Mouse (Mus musculus) neural tube, embryonic 15.5 days (tissue): ENCODE measurements around the gene Fosb. TPM values are rescaled to one million over a fixed set of nuclear protein-coding genes. Genes with fewer than 3 reads are reported as not detected.

Source experiments
- ATAC-seq: fragments of 200-750 bp; cut with Nextera tagmentation; 2 replicates; pipeline ENCODE4 v1.8.0; 2017; ENCODE audit warnings: mild to moderate bottlenecking, moderate TSS enrichment, moderate library complexity; ENCODE audit not compliant: low FRiP score
- H3K27ac ChIP-seq: fragments of 300-500 bp; sonication (generic); replicated peaks from 2 replicates; pipeline ENCODE4 v1.5.1; 2015; ENCODE audit warnings: mild to moderate bottlenecking, inconsistent platforms
- H3K27me3 ChIP-seq: fragments of 300-500 bp; sonication (generic); replicated peaks from 2 replicates; pipeline ENCODE4 v1.6.1; 2015; ENCODE audit warnings: inconsistent platforms
- H3K36me3 ChIP-seq: fragments of 300-500 bp; sonication (generic); 2 replicates; pipeline ENCODE4 v1.6.1; 2015; ENCODE audit warnings: inconsistent platforms
- H3K4me1 ChIP-seq: fragments of 300-500 bp; sonication (generic); 2 replicates; pipeline ENCODE4 v1.6.1; 2015; ENCODE audit warnings: inconsistent platforms
- H3K4me2 ChIP-seq: fragments of 300-500 bp; sonication (generic); 2 replicates; pipeline ENCODE4 v1.6.1; 2015; ENCODE audit warnings: inconsistent platforms, mild to moderate bottlenecking, moderate library complexity
- H3K4me3 ChIP-seq: fragments of 300-500 bp; sonication (generic); replicated peaks from 2 replicates; pipeline ENCODE4 v1.5.1; 2015; ENCODE audit warnings: mild to moderate bottlenecking, inconsistent platforms
- H3K9ac ChIP-seq: fragments of 300-500 bp; sonication (generic); replicated peaks from 2 replicates; pipeline ENCODE4 v1.6.1; 2015; ENCODE audit warnings: mild to moderate bottlenecking, inconsistent platforms
- H3K9me3 ChIP-seq: fragments of 300-500 bp; sonication (generic); replicated peaks from 2 replicates; pipeline ENCODE4 v1.6.1; 2016; ENCODE audit warnings: inconsistent platforms
- WGBS: fragments of 180-500 bp; shearing (Covaris S2); methylation state at CpG from one replicate; pipeline ENCODE4 v1.1.7; 2015; ENCODE audit warnings: mixed read lengths; 5-methylcytosine and 5-hydroxymethylcytosine counted together
- polyA plus RNA-seq: library from polyadenylated mRNA; unstranded; fragments of >200 nt; fragmentation: Nextera tagmentation; extraction: Ambion mirVana; gene quantifications from 2 replicates; pipeline ENCODE4 v1.2.1, GENCODE M21; 2015

Gene Fosb
- polyA plus RNA-seq, result 0.09 and 0.18 TPM in 2 replicates

GRCm38 (mm10) chr7:19309884-19310641 lies at the start of gene Fosb:
TSS of gene Fosb (minus strand) at chr7:19310051.
- peaks cover 28% of the 10 kb centered on the region for H3K4me1 ChIP-seq
- H3K27me3 ChIP-seq, result peaks cover 48% of the 10 kb centered on the region
- WGBS, result under 1% methylated on average over 49 of the region's 49 CpGs

GRCm38 (mm10) chr7:19359299-19359891 lies 49.5 kb upstream of the Fosb start, which contains the start of the genes Cd3eap and Ppp1r13l:
TSS of gene Cd3eap (minus strand) at chr7:19359483.
TSS of gene Ppp1r13l (plus strand) at chr7:19359749.
- peaks cover 21% of the 10 kb centered on the region for H3K36me3 ChIP-seq
- H3K9me3 ChIP-seq, result no peaks in the 10 kb centered on the region
- H3K9ac ChIP-seq, result peak within 1 kb of the TSS; percentile 62
- peak within 1 kb of the TSS; percentile 96 for H3K4me2 ChIP-seq
- peak within 1 kb of the TSS; percentile 63 for H3K27ac ChIP-seq
- under 1% methylated on average over 31 of the region's 31 CpGs for WGBS
- H3K27me3 ChIP-seq, result peaks cover 20% of the 10 kb centered on the region
- ATAC-seq, result peak; percentile 88
- H3K4me1 ChIP-seq, result peaks cover 38% of the 10 kb centered on the region
- peak within 1 kb of the TSS; percentile 65 for H3K4me3 ChIP-seq

More at GRCm38 (mm10) chr7:19309884-19310641, at the start of gene Fosb:
- 0 out of 2 replicates have a peak within 1 kb of the TSS, but pooled peaks have one; percentile 48 for H3K27ac ChIP-seq
- ATAC-seq, result peak; percentile 86
- no peaks in the 10 kb centered on the region for H3K9me3 ChIP-seq
- H3K9ac ChIP-seq, result peak within 1 kb of the TSS; percentile 62
- peak within 1 kb of the TSS; percentile 95 for H3K4me2 ChIP-seq
- H3K36me3 ChIP-seq, result no peaks in the 10 kb centered on the region
- peak within 1 kb of the TSS; percentile 48 for H3K4me3 ChIP-seq

- Histone ChIP-seq H3K36me3 (peaks cover 25% of the 10 kb centered on the region), H3K27ac (no peak overlapping the region)
- WGBS, result 24% methylated on average over 13 of the region's 13 CpGs
Measured at GRCm38 (mm10) chr7:19358634-19359033, 48.8 kb upstream of the Fosb start.

GRCm38 (mm10) chr7:19357381-19358375 lies 47.8 kb upstream of the Fosb start:
- peak overlapping the region; percentile 96 for H3K4me2 ChIP-seq

More at GRCm38 (mm10) chr7:19358634-19359033, 48.8 kb upstream of the Fosb start:
- H3K4me2 ChIP-seq, result peak overlapping the region; percentile 96
- H3K9ac ChIP-seq, result peak overlapping the region; percentile 62
- H3K4me1 ChIP-seq, result peaks cover 38% of the 10 kb centered on the region
- peaks cover 16% of the 10 kb centered on the region for H3K27me3 ChIP-seq
- peak overlapping the region; percentile 65 for H3K4me3 ChIP-seq
- ATAC-seq, result no peak
- no peaks in the 10 kb centered on the region for H3K9me3 ChIP-seq

GRCm38 (mm10) chr7:19356311-19356710 lies 46.5 kb upstream of the Fosb start:
- ATAC-seq, result no peak
- H3K36me3 ChIP-seq, result peaks cover 48% of the 10 kb centered on the region
- 71% methylated on average over 10 of the region's 10 CpGs for WGBS

More at GRCm38 (mm10) chr7:19357381-19358375, 47.8 kb upstream of the Fosb start:
- Histone ChIP-seq H3K4me1 (peaks cover 38% of the 10 kb centered on the region), H3K4me3 (peak overlapping the region; percentile 65), H3K36me3 (peaks cover 34% of the 10 kb centered on the region), H3K27ac (no peak overlapping the region), H3K9me3 (no peaks in the 10 kb centered on the region), H3K9ac (peak overlapping the region; percentile 62), H3K27me3 (peaks cover 11% of the 10 kb centered on the region)
- WGBS, result 94% methylated on average over 25 of the region's 25 CpGs
- ATAC-seq, result no peak

GRCm38 (mm10) chr7:19354991-19355390 lies 45.1 kb upstream of the Fosb start:
- Histone ChIP-seq H3K4me3 (no peak overlapping the region), H3K27me3 (no peaks in the 10 kb centered on the region), H3K27ac (no peak overlapping the region), H3K4me2 (no peak overlapping the region), H3K36me3 (peaks cover 58% of the 10 kb centered on the region), H3K4me1 (peaks cover 14% of the 10 kb centered on the region), H3K9me3 (no peaks in the 10 kb centered on the region), H3K9ac (no peak overlapping the region)
- ATAC-seq, result no peak
- 93% methylated on average over 5 of the region's 5 CpGs for WGBS

More at GRCm38 (mm10) chr7:19356311-19356710, 46.5 kb upstream of the Fosb start:
- no peak overlapping the region for H3K4me3 ChIP-seq
- peaks cover 27% of the 10 kb centered on the region for H3K4me1 ChIP-seq
- H3K27me3 ChIP-seq, result no peaks in the 10 kb centered on the region; the same call in 1 of the 2 replicates
- no peak overlapping the region for H3K4me2 ChIP-seq
- no peak overlapping the region for H3K27ac ChIP-seq
- H3K9ac ChIP-seq, result no peak overlapping the region
- H3K9me3 ChIP-seq, result no peaks in the 10 kb centered on the region

GRCm38 (mm10) chr7:19350221-19350620 lies 40.4 kb upstream of the Fosb start:
- 92% methylated on average over 8 of the region's 8 CpGs for WGBS
- Histone ChIP-seq H3K27ac (no peak overlapping the region), H3K36me3 (peaks cover 66% of the 10 kb centered on the region), H3K9me3 (no peaks in the 10 kb centered on the region), H3K4me2 (no peak overlapping the region), H3K4me1 (peaks cover 13% of the 10 kb centered on the region), H3K27me3 (no peaks in the 10 kb centered on the region), H3K4me3 (no peak overlapping the region), H3K9ac (no peak overlapping the region)
- ATAC-seq, result no peak

- H3K4me1 ChIP-seq, result peaks cover 18% of the 10 kb centered on the region
- ATAC-seq, result no peak
- no peaks in the 10 kb centered on the region for H3K9me3 ChIP-seq
- H3K27me3 ChIP-seq, result no peaks in the 10 kb centered on the region
- WGBS, result 94% methylated on average over 13 of the region's 13 CpGs
- H3K36me3 ChIP-seq, result peaks cover 58% of the 10 kb centered on the region
- no peak overlapping the region for H3K9ac ChIP-seq
- no peak overlapping the region for H3K4me3 ChIP-seq
- H3K4me2 ChIP-seq, result no peak overlapping the region
- H3K27ac ChIP-seq, result no peak overlapping the region
Measured at GRCm38 (mm10) chr7:19349188-19349915, 39.5 kb upstream of the Fosb start.

GRCm38 (mm10) chr7:19344938-19345471 lies 35.2 kb upstream of the Fosb start:
- Histone ChIP-seq H3K4me2 (peak overlapping the region; percentile 83), H3K27ac (peak overlapping the region; percentile 91), H3K27me3 (peaks cover 15% of the 10 kb centered on the region), H3K4me3 (peak overlapping the region; percentile 80), H3K9me3 (no peaks in the 10 kb centered on the region), H3K4me1 (peaks cover 47% of the 10 kb centered on the region), H3K36me3 (peaks cover 21% of the 10 kb centered on the region), H3K9ac (peak overlapping the region; percentile 73)
- peak; percentile 94 for ATAC-seq
- under 1% methylated on average over 31 of the region's 31 CpGs for WGBS

- Histone ChIP-seq H3K4me2 (peak within 1 kb of the TSS; percentile 98), H3K9me3 (no peaks in the 10 kb centered on the region), H3K27ac (peak within 1 kb of the TSS; percentile 91), H3K4me3 (peak within 1 kb of the TSS; percentile 80), H3K4me1 (peaks cover 47% of the 10 kb centered on the region), H3K36me3 (peaks cover 15% of the 10 kb centered on the region), H3K9ac (peak within 1 kb of the TSS; percentile 73), H3K27me3 (peaks cover 15% of the 10 kb centered on the region)
- 28% methylated on average over 12 of the region's 12 CpGs for WGBS
- peak; percentile 23; the same call in 1 of the 2 replicates for ATAC-seq
Measured at GRCm38 (mm10) chr7:19344237-19344847, 34.5 kb upstream of the Fosb start, which contains the start of gene Ercc1. TSS of gene Ercc1 (plus strand) at chr7:19344778.
